Mouse (Mus musculus) naive thymus-derived CD4-positive, alpha-beta T cell, adult 5 months (primary cell): ENCODE data around the gene Ralb. TPM values are rescaled to one million over a fixed set of nuclear protein-coding genes. Genes with fewer than 3 reads are reported as not detected.

Source experiments
- polyA plus RNA-seq: library from polyadenylated mRNA; unstranded; fragments of 100-300 nt; shearing (Covaris generic); gene quantifications from one replicate; pipeline ENCODE4 v1.2.1, GENCODE M21; 2017

Gene Ralb
- 11.9 TPM for polyA plus RNA-seq

DNA sequence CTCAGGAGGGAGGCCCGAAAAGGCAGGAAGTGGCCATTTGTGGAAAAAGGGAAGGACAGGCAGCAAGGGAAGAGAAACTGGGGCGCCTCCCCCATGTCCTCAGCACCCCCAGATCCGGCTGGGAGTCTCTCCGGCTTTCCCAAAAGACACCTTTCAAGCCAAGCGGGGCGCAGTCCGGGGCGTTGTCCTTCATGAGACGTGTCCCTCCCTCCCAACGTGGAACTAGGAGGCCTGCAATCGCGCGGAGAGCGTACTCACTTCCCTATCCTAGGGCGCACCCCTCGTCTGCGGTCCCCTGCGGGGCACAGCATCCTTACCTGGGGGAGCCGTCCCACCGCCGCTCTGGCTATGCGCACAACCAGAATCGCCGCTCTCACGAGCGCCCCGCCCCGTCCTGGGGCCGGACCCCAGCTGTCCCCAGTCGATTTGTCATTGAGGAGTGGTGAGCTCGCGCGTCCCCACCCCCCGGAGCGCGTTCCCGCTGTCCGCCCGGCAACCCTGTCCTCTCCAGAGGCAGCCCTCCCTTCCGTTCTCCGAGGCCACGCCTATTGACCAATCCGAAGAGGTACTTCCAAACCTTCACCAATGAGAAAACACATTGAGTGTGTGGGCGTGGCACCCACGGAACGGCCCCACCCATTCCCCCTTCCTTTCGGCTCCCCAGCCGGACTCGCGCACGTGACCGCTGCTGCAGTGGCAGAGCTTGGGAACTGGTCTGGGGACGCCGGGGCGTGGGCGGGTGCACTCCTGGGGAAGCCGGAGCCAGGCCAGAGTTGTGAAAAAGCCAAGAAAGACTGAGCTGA lies at the start of gene Ralb:
Gene Ralb (minus strand): TSS at position 535 of the 803 bp plus-strand sequence.

DNA sequence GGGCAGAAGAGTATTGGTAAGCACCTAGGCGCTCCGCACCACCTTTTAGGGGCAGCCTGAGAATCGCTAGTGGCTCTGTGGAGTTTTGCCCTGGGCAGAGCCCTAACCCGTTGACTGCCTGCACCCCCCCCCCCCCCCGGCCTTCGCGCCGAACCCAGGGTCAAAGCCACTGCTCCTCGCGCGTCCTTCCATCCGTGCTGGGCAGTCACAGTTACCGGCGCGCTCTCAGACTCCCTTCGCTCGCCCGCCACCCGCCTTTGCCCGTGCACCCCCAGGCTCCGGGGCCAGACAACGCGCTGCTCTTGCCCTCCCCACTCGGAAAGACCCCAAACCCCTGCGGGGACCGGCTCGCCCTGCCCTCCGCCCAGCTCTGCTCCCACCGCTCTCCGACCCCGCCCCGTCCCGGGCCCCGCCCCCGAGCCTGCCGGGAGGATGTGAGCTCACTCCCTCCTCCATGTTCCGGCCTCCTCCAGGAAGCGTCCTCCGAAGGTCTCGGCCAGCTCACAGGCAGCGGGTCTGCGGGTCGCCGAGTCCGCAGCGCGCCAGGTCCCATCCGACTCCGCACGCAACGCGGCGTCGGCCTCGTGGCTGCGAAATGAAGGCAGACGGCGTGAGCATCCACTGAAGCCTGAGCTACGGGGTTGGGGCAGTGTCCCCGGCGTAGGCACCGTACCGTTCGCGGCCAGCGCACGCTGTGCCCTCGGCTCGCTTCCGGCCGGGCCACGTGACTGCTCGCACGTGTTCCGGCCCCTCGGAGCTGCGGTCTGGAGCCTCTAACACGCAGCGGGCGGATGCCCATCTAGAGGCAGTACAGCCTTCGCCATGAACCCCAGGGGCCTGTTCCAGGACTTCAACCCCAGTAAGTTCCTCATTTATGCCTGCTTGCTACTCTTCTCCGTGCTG lies 21.3 kb upstream of the Ralb start, which contains the start of gene Tmem185b:
Gene Tmem185b (plus strand): TSS at position 472 of the 903 bp plus-strand sequence.

GRCm38 (mm10) chr1:119421576-119422421 lies 82.8 kb downstream of the Ralb start, which contains the start of gene Inhbb:
Gene Inhbb (minus strand): TSS chr1:119422248.

Other genes with a start within 250 kb of the Ralb start
- not detected for gene Inhbb, start 82.5 kb downstream of the Ralb start, polyA plus RNA-seq
- 27.2 TPM for gene Tmem185b, start 21.4 kb upstream of the Ralb start, polyA plus RNA-seq
- gene Epb41l5, start 144.2 kb upstream of the Ralb start, polyA plus RNA-seq, result 2.2 TPM